Mouse (Mus musculus): ENCODE results near the gene Poglut1.

GRCm38 (mm10) chr16:38522129-38523084, 27.7 kb downstream of the Poglut1 start, which contains the start of gene Timmdc1:
- TF ChIP-seq CTCF (IDR thresholded peaks at IDR 0.05; ENCODE audit: extremely low read depth, insufficient read length, insufficient replicate concordance, low read depth, low read length), result no peak
- peak; percentile 78 for TF ChIP-seq POLR2A (IDR thresholded peaks at IDR 0.05; ENCODE audit: low read depth, low read length)
